Mouse (Mus musculus) heart, postnatal 14 days (tissue): ENCODE results near the gene Cdr2l. TPM values are rescaled to one million over a fixed set of nuclear protein-coding genes. Genes with fewer than 3 reads are reported as not detected.

Experiments
- DNase-seq, 2 experiments: peaks; one replicate each; pipeline ENCODE4 v3.0.0; 2021 to 2022
- intact Hi-C: fragments of 180-260 bp; cut with DNase I; formaldehyde crosslinking; loops from one replicate; pipeline ENCODE4 v1.15.1; 2025
- long read RNA-seq, 2 experiments: library from polyadenylated mRNA; stranded (forward); transcript quantifications; one replicate each; pipeline ENCODE4 v2.0.0; 2021
- total RNA-seq, 2 experiments: library from RNA; stranded (reverse); gene quantifications; 2 replicates each; pipeline ENCODE4 v1.2.3; 2021

The Cdr2l gene
- total RNA-seq, result 1 to 10 TPM; 8.7 to 9.9 TPM
- long read RNA-seq, experiment 1, transcript Cdr2l-201 (5 exons, 3,700 nt), result major isoform, 11 of 16 reads
- long read RNA-seq, experiment 1, partial matches to known transcripts, result 0 of 16 reads
- long read RNA-seq, experiment 1, other reads (novel, unspliced or antisense), result 5 of 16 reads
- long read RNA-seq, experiment 2, transcript Cdr2l-201 (5 exons, 3,700 nt), result major isoform, 16 of 17 reads
- long read RNA-seq, experiment 2, partial matches to known transcripts, result 0 of 17 reads
- long read RNA-seq, experiment 2, other reads (novel, unspliced or antisense), result 1 of 17 reads

DNA sequence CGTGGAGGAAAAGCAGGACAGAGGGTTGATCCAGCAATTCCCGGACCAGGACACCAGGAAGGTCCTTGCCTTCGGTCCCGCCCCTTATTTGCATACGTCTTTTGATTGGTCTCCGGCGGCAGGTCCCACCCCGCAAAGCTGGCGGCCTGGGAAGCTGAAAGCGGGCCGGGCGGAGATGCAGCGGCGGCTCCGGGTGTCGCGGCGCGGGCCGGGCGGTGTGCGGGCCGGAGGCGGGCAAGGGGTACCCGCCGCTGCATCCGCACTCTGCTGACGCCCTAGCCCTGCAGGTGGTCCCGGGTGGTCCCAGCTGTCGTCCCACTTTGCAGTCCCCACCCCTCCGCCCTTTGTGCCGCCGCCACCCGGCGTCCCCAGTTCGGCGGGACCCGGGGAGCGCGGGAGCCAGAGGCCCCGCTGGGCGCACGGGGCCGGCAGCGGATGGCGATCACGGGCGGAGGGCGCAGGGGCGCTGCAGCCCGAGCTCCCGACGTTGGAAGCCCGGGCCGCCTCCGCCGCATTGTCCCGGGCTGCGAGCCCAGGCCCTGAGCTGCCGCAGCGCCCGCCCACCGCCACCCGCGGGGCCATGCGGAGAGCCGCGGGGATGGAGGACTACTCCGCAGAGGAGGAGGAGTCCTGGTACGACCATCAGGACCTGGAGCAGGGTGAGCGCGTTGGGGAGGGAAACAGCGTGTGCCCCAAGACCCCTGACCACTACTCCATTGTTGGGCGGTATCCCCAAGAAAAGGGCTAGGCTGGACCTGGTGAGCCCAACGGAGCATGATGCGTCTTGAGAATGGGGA lies at the start of gene Cdr2l:
Gene Cdr2l, plus strand, starts transcription at position 174 of the 797 bp plus-strand sequence.
- peak; percentile 92 to 94 for DNase-seq
- intact Hi-C loops, result loop anchor here (2.0 kb wide), 1 partner anchor 21 kb away; the partner anchor contains the start of gene Mrpl58

DNA sequence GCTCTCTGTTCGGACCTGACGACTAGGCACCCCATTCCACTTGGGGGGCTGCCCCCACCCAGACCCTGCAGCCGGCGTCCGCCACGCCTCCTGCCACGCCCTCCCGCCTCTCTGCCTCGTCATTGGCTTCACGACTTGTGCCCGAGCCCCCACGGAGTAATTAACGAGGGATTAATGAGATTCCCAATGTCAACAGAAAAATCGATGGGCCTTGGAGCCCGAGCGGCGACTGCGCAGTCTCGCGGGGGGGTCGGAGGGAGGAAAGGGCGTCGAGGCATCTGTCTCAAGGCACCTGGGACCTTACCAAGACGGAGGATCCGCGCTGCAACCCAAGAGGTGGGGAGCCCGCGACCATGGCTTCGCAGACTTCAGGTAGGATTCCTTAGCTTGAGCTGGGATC lies 47.2 kb upstream of the Cdr2l start, which contains the start of gene Otop3:
Gene Otop3, plus strand, starts transcription at position 201 of the 400 bp plus-strand sequence.
- intact Hi-C loops, result no loop called here
- no peak for DNase-seq

DNA sequence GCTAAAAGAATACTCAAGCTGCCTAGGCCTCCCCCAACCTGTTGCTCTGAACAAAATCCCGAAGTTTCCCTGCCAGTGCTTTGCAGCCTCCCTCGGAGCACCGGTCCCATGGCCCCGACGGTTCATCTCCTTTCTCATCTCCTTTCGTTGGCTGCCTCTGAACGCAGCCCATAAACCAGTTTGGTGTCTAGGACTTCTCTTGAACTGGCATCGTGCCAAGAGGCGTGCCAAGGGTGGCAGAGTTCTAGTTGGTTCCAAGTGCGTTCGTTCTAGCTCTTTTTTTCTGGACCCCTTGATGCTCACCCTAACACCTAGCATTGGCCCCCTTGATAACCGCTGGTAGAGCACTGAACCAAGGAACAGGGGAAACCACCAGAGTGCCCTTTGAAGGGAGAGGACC lies 46.5 kb upstream of the Cdr2l start:
- intact Hi-C loops, result no loop called here
- no peak for DNase-seq

DNA sequence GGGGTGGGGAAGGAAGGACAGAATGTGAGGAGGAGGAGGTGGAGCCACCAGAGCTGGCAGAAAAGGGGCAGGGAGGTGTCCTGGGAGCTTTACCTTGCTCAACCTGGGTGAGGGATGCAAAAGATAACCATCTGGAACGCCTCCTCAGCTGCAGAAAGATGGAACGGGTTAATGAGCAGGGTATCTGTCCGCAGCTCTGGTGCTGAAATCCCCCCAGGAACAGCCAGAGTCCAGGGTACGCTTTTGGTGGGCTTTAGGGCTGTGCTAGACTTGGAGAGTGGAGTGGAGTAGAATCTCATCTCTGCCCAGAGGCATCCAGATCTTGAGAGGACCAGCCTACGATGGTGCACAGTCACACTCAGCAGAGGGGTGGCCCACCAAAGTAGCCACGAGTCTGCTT lies 45.6 kb upstream of the Cdr2l start:
- intact Hi-C loops, result no loop called here
- no peak for DNase-seq

DNA sequence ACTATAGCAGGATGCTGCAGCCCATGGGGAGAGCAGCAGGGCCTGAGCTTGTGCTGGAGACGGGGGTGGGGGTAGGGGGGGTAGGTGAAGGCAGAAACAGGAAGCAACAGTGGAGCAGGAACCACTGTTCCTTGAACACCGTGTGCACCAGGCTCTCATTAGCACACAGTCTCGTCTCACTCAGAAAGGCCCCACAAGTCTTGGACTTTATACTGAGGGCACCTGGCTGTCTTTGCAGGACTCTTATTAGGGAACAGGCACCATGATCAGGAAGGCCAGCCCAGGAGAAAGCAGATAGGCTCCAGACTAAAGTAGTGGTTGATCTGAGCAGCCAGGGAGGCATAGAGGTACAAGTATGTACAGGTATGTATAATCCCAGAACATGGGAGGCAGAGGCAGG lies 44.4 kb upstream of the Cdr2l start:
- intact Hi-C loops, result no loop called here
- no peak for DNase-seq

DNA sequence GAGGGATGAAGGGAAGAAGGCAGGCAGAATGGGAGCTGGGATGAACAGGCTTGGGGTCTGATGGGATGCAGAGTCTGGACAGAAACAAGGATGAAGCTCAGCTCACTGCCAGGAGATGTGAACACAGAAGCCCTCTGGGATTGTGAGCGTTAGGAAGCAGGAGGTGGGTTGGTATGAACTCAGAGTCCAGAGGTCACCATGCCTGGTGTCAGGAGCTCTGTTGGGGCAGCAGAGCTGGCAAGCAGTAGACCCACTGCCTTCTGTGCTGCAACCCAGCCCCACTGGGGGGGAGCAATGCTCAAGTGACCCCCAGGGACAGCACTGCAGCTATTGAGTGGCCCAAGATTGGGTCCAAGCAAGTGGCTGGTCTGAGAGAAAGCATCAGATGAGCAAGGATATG lies 43.9 kb upstream of the Cdr2l start:
- DNase-seq, result no peak
- intact Hi-C loops, result no loop called here

DNA sequence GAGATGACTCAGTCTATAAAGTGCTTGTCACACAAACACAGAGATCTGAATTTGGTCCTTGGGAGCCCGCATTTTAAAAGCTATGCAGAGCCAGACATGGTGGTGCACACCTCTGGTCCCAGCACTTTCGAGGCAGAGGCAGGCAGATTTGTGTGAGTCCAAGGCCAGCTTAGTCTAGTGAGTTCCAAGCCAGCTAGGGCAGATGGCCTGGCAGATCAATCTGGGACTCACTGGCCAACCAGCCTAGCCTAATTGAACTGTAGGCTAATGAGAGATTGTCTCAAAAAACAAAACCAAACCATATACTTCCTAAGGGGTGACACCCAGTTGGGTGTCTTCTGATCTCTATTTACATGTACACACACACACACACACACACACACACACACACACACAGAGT lies 40.5 kb upstream of the Cdr2l start:
- no peak for DNase-seq
- intact Hi-C loops, result no loop called here

DNA sequence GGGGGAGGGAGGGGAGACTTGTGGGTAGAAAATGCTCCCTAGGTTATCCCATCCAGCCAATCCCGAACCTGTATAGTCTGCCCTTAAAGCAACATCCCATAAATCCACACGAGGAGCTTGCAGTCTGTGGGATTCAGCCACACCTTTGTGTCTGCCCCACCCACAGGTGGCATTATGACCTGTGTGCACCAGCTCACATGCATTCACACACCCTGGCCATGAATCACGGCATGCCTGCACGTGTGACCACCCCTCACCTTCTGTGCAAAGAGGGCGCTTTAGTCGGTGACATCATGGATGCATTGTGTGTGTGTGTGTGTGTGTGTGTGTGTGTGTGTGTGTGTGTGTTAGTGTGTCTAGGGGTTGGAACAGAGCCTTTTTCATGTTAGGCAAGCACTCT lies 39.9 kb upstream of the Cdr2l start:
- DNase-seq, result no peak
- intact Hi-C loops, result no loop called here

DNA sequence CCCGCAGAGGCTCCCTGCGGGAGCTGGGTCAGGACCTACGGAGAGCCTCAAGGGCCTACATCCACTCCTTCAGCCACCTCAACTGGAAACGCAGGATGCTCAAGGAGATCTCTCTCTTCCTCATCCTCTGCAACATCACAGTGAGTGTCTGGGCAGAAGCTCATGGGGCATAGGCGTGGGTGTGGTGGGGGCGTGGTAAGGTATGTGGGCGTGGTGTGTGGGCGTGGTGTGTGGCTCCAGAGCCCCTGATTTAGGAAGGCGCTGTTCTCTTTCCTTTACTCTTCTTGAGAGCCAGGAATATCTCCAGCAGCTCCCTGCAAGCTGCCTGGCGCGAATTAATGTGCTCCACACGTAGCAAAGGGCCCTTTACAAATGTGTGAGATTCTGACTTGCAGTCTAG lies 36.7 kb upstream of the Cdr2l start:
- intact Hi-C loops, result no loop called here
- no peak for DNase-seq

DNA sequence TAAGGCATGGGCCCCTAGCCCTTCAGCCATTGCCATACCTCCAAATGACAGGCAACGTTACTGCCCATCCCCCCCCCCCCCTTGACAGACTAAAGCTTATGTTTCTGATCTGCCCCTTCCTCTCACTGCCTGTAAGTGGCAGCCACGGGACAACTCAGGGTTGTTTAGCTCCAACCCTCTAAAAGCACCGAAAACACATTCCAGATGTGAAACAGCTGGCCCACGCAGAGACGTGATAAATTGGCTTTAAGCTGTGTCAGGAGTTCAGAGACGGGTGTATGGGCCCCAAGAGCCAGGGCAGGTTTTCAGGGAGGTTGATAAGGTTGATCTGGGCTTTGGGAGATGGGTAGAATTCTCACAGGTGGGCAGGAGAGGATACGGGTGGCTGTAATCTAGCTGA lies 36.2 kb upstream of the Cdr2l start:
- DNase-seq, result no peak
- intact Hi-C loops, result no loop called here

DNA sequence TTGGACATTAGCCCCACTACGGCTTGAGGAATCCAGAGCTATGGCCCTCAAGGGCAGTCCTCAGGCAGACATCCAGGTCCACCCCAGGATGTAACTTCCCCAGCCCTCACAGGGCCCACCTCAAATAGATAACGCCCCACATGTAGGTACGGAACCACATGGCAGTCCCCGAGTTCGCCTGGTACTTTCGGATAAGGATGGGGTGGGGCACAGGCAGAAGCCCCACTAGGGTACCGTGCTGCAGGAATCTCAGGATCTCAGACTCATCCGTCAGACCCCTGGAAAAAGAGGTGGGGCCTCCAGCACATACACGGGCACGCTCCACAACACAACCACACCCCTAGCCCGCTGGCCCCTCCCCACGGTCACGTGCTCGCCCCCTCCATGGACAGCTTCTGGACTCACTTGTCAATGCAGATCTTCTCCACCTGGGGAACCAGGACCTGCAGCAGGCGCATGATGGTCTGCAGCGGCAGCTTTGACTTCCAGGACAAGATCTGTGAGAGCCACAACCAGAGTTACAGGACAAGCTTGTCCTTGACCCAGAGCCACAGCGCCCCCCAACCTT lies 33.0 kb upstream of the Cdr2l start:
- intact Hi-C loops, result no loop called here
- DNase-seq, result no peak

DNA sequence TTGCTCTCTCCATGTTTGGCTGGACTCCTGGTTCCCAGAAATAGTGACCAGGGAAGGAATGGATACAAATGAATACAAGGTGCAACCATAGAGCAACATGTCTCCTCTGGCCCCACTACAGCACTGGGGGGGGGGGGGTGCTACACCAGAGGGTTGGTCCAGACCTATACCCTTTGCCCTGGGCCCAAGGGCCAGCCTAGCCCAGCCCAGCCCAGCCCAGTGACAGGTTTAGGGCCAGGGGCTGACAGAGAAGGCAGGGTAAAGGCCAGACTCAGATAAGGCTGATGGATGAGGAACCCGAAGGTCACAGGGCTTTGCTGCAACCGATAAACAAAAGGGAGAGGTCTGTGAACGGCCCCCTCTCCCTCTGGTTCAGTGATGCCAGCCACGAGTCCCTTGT lies 31.7 kb upstream of the Cdr2l start:
- intact Hi-C loops, result no loop called here
- no peak for DNase-seq

DNA sequence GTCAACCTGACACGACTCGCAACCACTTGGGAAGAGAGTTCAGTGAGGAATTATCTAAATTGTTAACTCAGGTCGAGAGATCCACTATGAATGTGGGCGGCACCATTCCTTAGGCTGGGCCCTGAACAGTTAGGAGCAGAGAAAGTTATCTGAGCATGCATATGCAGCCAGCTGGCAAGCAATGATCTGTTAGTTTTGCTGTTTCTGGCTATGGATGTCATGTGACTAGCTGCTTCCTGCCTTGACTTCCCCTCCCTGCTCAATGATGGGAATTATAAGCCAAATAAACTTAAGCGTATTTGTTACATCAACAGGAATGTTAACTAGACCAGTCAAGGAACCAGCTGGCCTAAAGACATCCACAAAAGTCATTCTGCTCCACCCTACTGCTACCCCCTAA lies 28.3 kb upstream of the Cdr2l start:
- intact Hi-C loops, result no loop called here
- no peak for DNase-seq

DNA sequence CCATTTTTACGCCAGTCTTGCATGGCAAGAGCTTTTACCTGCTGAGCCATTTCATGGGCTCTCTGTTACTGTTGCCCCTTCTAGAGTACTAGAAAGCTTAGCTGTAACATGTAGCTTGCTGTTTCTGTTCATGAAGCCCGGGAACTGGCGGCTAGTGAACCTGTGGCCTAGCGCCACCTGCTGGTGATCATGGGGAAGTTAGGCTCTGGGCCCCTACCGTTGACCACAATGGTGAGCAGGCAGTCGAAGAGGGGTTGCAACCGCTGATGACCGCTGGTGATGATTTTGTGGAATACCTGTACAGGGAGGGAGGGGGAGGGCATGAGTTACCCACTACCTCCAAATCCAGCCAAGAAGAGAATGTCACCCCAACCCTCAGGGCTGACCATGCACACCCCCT lies 27.5 kb upstream of the Cdr2l start:
- intact Hi-C loops, result loop anchor here (1.0 to 2.0 kb wide), 2 partner anchors 32 to 151 kb away; partner anchors contain the start of gene Ush1g
- peak; percentile 80 to 84 for DNase-seq

DNA sequence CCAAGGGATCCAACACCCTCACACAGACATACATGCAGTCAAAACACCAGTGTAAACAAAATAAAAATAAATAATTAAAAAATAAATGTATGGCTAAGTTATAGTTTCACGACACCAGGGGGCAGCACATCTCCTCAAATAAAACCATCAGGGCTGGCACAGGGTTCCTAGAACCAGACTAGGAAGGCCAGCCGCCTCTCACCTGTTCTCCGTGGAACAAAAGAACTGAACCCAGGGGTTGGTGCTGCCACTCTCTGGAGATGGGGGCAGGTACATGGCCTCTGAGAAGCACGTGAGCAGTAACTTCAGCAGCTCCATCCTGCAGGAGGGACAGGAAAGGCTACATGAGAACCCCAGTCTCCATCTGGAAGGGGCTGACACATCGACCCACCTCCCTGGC lies 23.2 kb upstream of the Cdr2l start:
- peak; percentile 77 to 81 for DNase-seq
- intact Hi-C loops, result loop anchor here (1.0 to 5.0 kb wide), 3 partner anchors 54 to 116 kb away; no protein-coding TSS in a partner anchor

DNA sequence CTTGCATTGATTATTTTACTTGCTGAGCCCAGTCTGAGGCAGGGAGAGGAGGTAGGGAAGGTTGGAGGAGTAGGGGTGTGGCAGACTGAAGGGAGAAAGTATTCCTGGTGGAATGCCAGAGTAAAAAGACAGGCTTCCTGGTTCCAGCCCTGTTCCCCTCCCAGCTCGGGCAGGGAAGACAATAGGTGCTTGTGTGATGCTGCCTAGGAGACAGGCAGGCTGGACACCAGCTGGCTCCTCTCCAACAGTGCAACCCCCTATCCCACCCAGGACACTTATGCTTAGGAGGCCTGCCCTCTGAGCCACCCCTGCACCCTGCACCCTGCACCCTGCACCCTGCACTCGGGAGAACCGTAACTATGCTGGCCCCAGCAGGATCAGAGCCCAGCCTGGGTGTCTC lies 22.4 kb upstream of the Cdr2l start:
- intact Hi-C loops, result loop anchor here (2.0 to 5.0 kb wide), 2 partner anchors 54 to 68 kb away; no protein-coding TSS in a partner anchor
- DNase-seq, result no peak

DNA sequence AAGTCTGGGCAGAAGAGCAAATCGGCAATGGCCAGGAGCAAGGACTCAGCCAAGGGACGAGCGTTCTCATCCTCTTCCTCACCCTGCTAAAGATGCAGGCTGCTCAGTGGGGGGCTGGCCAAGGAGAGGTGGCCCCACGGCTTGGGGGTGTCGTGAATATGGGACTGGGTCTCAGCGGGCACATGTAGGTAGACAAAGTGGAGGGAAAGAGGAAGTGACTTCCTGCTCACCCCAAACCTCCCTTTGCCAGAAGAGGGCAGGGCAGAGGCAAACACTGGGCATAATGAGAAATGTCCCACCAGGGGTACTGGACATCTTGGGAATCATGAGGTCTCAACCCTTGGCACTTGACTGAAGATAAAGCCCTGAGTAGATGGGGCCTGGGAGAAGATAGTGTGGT lies 22.0 kb upstream of the Cdr2l start:
- intact Hi-C loops, result loop anchor here (2.0 to 5.0 kb wide), 2 partner anchors 53 to 68 kb away; no protein-coding TSS in a partner anchor
- no peak for DNase-seq

DNA sequence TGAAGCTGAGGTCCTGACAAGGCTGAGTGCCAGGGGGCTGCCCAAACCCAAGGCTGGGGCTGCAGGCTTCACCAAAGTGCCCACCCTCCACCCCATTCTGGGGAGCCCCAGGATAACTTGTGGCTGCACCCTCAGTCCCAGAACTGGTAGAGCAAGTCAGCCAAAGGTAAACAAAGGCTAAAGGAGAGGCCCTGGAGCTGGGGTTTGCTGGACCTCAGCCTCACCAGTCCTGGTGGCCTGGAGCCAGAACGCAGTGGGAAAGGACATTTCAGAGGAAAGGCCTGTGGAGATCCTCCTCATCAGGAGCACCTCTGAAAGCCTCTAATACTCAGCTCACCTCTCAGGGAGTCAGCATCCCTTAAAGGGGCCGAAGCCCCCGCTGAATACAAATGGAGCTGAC lies 17.6 kb upstream of the Cdr2l start:
- intact Hi-C loops, result no loop called here
- DNase-seq, result no peak

DNA sequence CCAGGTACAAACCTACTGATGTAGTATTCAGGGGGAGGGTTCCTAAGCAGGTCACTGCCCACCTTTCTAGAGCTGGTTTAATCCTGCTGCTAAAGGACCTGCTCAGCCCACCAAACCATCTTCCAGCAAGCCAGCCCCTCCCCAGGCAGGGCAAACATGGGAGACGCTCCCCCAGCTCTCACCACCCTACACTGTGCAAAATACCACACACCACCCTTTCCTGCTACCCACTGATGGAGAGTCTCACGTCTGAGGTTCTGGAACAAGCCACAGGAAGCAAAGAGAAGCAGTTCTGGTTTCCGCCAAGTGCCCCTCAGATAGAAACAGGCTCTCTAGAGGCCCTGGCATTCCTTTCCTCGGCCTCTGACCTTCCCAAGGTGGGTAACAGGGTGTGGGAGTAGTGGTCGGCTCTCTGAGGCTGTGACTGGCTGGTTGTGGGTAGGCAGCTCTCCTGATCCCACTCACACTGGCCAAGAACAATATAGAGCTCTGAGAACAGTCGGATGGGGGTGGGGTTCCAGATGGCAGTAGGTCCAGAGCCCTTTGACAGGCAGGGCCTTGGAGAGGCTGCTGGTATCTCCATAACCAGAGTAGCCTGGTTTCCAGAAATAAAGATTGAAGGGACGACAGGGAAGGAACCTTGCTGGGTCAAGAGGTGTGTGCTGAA lies 15.5 kb upstream of the Cdr2l start:
- DNase-seq, result no peak
- intact Hi-C loops, result no loop called here

DNA sequence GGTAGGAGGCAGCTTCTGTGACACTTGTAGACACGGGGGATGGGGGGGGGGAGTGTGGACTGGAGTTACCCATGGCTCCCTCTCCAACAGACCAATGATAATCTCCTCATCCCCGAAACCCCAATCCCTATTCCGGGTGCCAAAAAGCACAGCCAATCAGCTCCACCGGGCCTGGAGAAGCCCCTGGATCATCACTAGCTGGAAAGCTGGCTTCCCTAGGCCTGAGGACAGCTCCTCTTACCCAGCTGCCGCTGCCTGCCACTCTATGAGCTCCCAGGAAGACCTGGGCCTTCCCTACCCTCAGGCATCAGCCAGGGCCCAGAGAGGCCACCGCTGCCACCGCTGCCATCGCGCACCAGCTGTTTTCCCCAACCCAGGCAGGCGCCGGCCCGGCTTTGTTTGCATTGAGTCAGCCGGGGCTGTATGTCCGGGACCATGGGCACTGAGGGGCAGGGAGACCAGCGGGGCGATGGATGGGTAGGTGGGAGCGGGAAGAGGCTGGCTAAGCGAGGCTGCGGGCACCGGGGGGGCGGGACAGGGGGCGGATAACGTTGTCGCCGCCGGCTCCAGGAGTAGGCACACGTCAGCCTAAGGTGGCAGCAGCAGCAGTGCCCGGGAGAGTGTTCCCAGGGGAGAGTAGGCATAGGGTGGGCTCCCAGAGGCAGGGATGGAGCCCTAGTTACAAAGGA lies 14.9 kb upstream of the Cdr2l start:
- intact Hi-C loops, result no loop called here
- no peak for DNase-seq
